Mouse (Mus musculus): Measurements from ENCODE around the gene Gm21118.
"Not testable (repeated sequence)": the region's sequence is repeated elsewhere in the genome, so short reads cannot be mapped to it uniquely, and the experiment has no call there.

The Gm21118 gene

GRCm38 (mm10) chrY:70273542-70273941 is at the start of gene Gm21118:
TSS of gene Gm21118 (minus strand) at chrY:70273642.
- not testable (repeated sequence) for DNase-seq (ENCODE audit: low spot score)

- DNase-seq (ENCODE audit: low spot score): not testable (repeated sequence)
Measured at GRCm38 (mm10) chrY:70303187-70303586, 29.7 kb upstream of the Gm21118 start, which contains the start of the genes Gm29423 and Gm29644. TSS of gene Gm29423 (minus strand) at chrY:70303287. TSS of gene Gm29644 (minus strand) at chrY:70303343.
